Mouse (Mus musculus) hindbrain, embryonic 14.5 days (tissue): ENCODE data around the gene Fbxo42. TPM values are rescaled to one million over a fixed set of nuclear protein-coding genes. Genes with fewer than 3 reads are reported as not detected.
A peak's percentile ranks its signal among the peaks of the same experiment; 100 is the strongest.

ENCODE experiments used
- ATAC-seq: fragments of 200-750 bp; cut with Nextera tagmentation; 2 replicates; pipeline ENCODE4 v1.8.0; 2017; ENCODE audit warnings: moderate number of reproducible peaks, mild to moderate bottlenecking, moderate TSS enrichment, moderate library complexity; ENCODE audit not compliant: low FRiP score
- DNase-seq: peaks from one replicate; pipeline ENCODE4 v3.0.0-alpha.2; 2015; ENCODE audit warnings: low spot score
- H3K27ac ChIP-seq: fragments of 300-500 bp; sonication (generic); 2 replicates; pipeline ENCODE4 v1.5.1; 2014; ENCODE audit warnings: mild to moderate bottlenecking, moderate library complexity
- H3K27me3 ChIP-seq: fragments of 300-500 bp; sonication (generic); 2 replicates; pipeline ENCODE4 v1.6.1; 2014; ENCODE audit warnings: mild to moderate bottlenecking, low read length, mixed read lengths; ENCODE audit not compliant: control insufficient read depth, insufficient read depth
- H3K36me3 ChIP-seq: fragments of 300-500 bp; sonication (generic); replicated peaks from 2 replicates; pipeline ENCODE4 v1.6.1; 2014; ENCODE audit not compliant: control insufficient read depth, insufficient read depth
- H3K4me1 ChIP-seq: fragments of 300-500 bp; sonication (generic); replicated peaks from 2 replicates; pipeline ENCODE4 v1.6.1; 2014; ENCODE audit warnings: antibody characterized with exemption, low read length, mixed read lengths; ENCODE audit not compliant: control insufficient read depth, insufficient read depth
- H3K4me2 ChIP-seq: fragments of 300-500 bp; sonication (generic); replicated peaks from 2 replicates; pipeline ENCODE4 v1.6.1; 2014; ENCODE audit warnings: mild to moderate bottlenecking, moderate library complexity
- H3K4me3 ChIP-seq: fragments of 300-500 bp; sonication (generic); replicated peaks from 2 replicates; pipeline ENCODE4 v1.5.1; 2014; ENCODE audit warnings: mild to moderate bottlenecking, low read length
- H3K9ac ChIP-seq: fragments of 300-500 bp; sonication (generic); 2 replicates; pipeline ENCODE4 v1.6.1; 2014
- H3K9me3 ChIP-seq: fragments of 300-500 bp; sonication (generic); 2 replicates; pipeline ENCODE4 v1.6.1; 2016; ENCODE audit warnings: low read length; ENCODE audit not compliant: control insufficient read depth
- WGBS: fragments of 180-500 bp; shearing (Covaris S2); extraction: QIAGEN DNeasy Blood & Tissue Kit; methylation state at CpG from one replicate; pipeline ENCODE4 v1.1.7; 2014; 5-methylcytosine and 5-hydroxymethylcytosine counted together
- polyA plus RNA-seq: library from polyadenylated mRNA; unstranded; fragments of >200 nt; fragmentation: Nextera tagmentation; extraction: Ambion mirVana; gene quantifications from 2 replicates; pipeline ENCODE4 v1.2.1, GENCODE M21; 2014

The Fbxo42 gene
- polyA plus RNA-seq, 1 experiment from 2014 or later, result 27.6 TPM

DNA sequence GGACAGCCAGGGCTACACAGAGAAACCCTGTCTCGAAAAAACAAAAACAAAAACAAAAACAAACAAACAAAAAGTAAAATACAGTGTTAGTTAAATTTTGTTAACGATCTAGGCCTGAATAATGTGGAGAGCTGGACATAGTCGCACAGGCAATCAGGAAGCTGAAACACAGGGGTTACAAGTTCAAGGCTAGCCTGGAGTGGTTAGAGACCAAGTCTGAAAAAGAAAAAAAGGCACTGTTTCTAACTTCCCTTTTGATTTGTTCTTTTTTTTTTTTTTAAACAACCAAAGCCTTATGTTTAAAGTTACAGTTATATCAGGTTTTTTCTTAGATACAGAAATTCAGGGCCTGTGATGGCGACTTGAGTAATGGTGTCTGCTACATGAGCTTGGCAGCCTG is 12.5 kb downstream of the Fbxo42 start:
- DNase-seq, result no peak
- no peak for ATAC-seq
- WGBS, result 97% methylated on average over 4 of the region's 4 CpGs

DNA sequence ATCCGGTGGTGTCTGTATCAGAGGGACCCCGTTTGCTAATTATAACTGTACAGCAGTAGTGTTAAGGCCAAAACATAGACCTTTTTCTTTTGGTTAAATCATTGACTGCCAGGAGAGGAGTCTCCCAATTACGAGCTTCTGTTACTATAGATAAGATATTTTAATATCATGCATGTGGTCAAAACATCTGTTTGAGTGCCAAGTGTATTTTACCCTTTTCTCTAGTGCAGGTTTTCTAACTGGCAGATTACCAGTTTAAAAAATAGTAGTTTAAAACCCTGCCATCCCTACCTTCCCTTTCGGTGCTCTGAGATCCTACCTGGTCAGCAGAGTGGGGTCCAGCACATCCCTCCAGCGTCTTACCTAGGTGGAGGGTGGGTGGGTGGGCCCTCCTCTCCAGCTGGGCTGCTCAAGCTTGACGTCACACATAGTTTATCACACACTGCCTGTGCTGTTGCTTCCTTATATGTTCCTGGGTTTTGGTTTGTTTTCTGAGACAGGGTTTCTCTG is 14.0 kb downstream of the Fbxo42 start:
- WGBS, result 90% methylated on average over 6 of the region's 6 CpGs
- Histone ChIP-seq H3K27ac (no peak overlapping the region), H3K4me3 (no peak overlapping the region), H3K4me2 (no peak overlapping the region), H3K4me1 (no peaks in the 10 kb centered on the region), H3K36me3 (no peaks in the 10 kb centered on the region), H3K9me3 (0 out of 2 replicates have a peak, but pooled peaks cover 6% of the 10 kb centered on the region), H3K27me3 (no peaks in the 10 kb centered on the region), H3K9ac (no peak overlapping the region)
- ATAC-seq, result no peak
- DNase-seq, result no peak

More for the DNA sequence above, 12.5 kb downstream of the Fbxo42 start:
- Histone ChIP-seq H3K9me3 (0 out of 2 replicates have a peak, but pooled peaks cover 6% of the 10 kb centered on the region), H3K4me3 (no peak overlapping the region), H3K27me3 (no peaks in the 10 kb centered on the region), H3K4me1 (no peaks in the 10 kb centered on the region), H3K4me2 (no peak overlapping the region), H3K27ac (no peak overlapping the region), H3K9ac (no peak overlapping the region), H3K36me3 (no peaks in the 10 kb centered on the region)

DNA sequence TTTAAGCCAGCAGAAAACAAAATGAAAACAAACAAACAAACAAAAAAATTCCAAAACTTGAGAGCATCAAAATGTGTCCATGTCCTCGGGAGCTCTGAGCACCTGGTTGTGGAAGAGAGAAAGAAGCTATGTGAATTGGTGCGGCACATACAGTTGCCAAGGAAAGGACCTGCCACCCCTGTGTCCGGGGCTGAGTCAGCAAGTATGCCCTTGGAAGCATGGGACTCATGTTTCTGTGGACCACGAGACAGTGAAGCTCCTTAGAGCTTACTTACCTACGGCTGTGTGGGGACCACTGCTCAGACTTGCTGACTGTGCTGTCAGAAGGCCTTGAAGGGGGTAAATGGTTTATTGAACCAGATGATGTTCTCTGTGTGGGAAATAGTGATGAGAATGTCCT is 16.0 kb downstream of the Fbxo42 start:
- no peaks in the 10 kb centered on the region for H3K4me1 ChIP-seq
- H3K27me3 ChIP-seq, result no peaks in the 10 kb centered on the region
- no peak for DNase-seq
- no peak overlapping the region for H3K4me2 ChIP-seq
- no peak overlapping the region for H3K4me3 ChIP-seq
- peaks cover 7% of the 10 kb centered on the region; the same call in 1 of the 2 replicates for H3K36me3 ChIP-seq
- 95% methylated on average over 5 of the region's 5 CpGs for WGBS
- no peak overlapping the region for H3K27ac ChIP-seq
- no peak for ATAC-seq
- H3K9me3 ChIP-seq, result 0 out of 2 replicates have a peak, but pooled peaks cover 6% of the 10 kb centered on the region
- H3K9ac ChIP-seq, result no peak overlapping the region

DNA sequence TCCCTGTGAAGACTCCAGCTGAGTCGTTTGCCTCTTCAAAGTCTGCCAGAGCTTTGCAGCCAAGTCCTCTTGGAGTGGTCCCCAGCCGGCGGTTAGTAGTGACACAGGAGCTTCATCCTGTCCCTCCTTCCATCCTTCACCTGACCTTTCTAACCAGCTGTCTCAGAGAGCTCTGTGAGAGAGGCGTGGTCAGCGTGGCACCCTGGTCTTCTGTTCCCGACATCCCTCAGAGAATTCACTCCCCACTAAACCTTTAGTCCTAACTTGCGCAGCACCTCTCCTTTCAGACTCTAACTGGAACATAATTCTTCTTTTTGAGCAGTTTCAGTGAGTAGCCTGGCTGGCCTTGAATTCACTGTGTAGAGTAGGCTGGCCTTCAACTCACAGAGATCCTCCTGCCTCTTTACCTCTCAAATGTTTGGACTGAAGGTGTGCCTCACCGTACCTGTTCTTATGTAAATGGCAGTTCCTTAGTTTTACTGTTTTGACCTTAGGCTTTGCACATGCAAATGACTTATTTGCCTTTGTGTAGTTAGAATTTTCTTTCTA is 18.1 kb downstream of the Fbxo42 start:
- Histone ChIP-seq H3K9me3 (0 out of 2 replicates have a peak, but pooled peaks cover 6% of the 10 kb centered on the region), H3K27me3 (no peaks in the 10 kb centered on the region), H3K4me1 (no peaks in the 10 kb centered on the region), H3K36me3 (peaks cover 21% of the 10 kb centered on the region), H3K9ac (no peak overlapping the region), H3K4me2 (no peak overlapping the region), H3K27ac (no peak overlapping the region), H3K4me3 (no peak overlapping the region)
- 87% methylated on average over 8 of the region's 8 CpGs for WGBS
- DNase-seq, result no peak
- ATAC-seq, result no peak

DNA sequence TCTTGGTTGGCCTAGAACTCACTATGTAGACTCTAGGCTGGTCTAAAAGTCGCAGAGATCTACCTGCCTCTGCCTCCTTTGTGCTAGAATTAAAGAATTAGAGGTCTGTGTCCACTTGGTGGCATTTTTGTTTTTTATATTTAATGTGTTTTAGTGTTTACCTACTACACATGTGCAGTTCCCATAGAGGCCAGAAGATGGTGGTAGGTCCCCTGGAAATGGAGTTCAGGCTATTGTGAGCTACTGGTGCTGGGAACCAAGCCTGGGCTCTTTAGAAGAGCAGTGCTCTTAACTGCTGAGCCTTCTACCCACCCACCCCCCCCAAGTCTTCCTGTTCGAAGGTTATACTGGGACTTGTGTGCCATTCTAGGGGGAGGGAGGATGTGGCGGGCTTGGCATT is 19.4 kb downstream of the Fbxo42 start:
- Histone ChIP-seq H3K27ac (no peak overlapping the region), H3K4me1 (no peaks in the 10 kb centered on the region), H3K9ac (no peak overlapping the region), H3K4me2 (no peak overlapping the region), H3K4me3 (no peak overlapping the region), H3K36me3 (peaks cover 35% of the 10 kb centered on the region), H3K9me3 (0 out of 2 replicates have a peak, but pooled peaks cover 6% of the 10 kb centered on the region), H3K27me3 (no peaks in the 10 kb centered on the region)
- DNase-seq (no peak), ATAC-seq (no peak)
- WGBS, result 92% methylated on average over 3 of the region's 3 CpGs

DNA sequence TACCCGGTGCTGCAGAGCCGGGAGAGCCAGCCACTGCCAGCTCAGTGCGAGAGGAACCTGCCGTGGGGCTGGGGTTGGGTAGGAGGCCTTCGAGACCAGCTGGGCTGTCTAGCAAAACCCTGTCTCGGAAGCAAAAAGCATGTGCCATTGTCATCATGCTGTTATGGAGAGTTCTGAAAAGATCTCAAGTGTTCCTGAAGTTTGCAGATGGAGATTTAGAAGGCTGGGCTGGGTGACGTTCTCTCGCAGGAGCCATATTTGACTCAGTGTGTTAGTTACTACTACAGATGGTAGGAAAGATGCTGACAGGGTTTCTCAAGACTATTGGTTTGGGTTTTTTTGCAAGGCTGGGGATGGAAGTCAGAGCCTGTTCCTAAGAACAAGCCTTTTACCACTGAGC is 24.4 kb downstream of the Fbxo42 start:
- no peak overlapping the region for H3K4me3 ChIP-seq
- H3K36me3 ChIP-seq, result peaks cover 65% of the 10 kb centered on the region
- no peaks in the 10 kb centered on the region for H3K4me1 ChIP-seq
- no peaks in the 10 kb centered on the region for H3K27me3 ChIP-seq
- 87% methylated on average over 8 of the region's 8 CpGs for WGBS
- DNase-seq, result no peak
- H3K9me3 ChIP-seq, result no peaks in the 10 kb centered on the region
- no peak overlapping the region for H3K27ac ChIP-seq
- H3K9ac ChIP-seq, result no peak overlapping the region
- ATAC-seq, result no peak
- H3K4me2 ChIP-seq, result no peak overlapping the region

DNA sequence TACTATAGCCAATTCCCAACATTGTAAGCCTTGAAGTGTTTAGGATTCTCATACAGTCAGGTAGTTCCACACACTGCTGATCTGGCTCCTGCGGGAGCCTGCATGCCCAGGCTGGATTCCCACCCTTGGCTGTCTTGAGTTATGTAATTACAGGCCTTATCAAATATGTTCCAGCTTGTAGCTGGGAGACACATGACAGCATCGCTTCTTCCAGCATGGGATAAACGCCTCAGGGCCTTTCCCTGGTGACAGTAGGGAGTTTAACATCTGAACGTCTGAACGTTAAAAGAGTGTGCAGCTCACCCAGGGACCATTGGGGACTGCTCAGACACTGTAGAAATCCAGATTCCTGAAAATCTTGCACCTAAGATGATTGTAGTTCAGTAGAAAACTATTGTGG is 28.1 kb downstream of the Fbxo42 start:
- H3K36me3 ChIP-seq, result peaks cover 57% of the 10 kb centered on the region
- no peak overlapping the region for H3K4me3 ChIP-seq
- ATAC-seq (no peak), DNase-seq (no peak)
- 69% methylated on average over 5 of the region's 5 CpGs for WGBS
- no peaks in the 10 kb centered on the region for H3K9me3 ChIP-seq
- no peaks in the 10 kb centered on the region for H3K27me3 ChIP-seq
- H3K4me1 ChIP-seq, result peaks cover 3% of the 10 kb centered on the region; the same call in 1 of the 2 replicates
- no peak overlapping the region for H3K9ac ChIP-seq
- no peak overlapping the region for H3K4me2 ChIP-seq
- peak overlapping the region; percentile 20; the same call in 1 of the 2 replicates for H3K27ac ChIP-seq

DNA sequence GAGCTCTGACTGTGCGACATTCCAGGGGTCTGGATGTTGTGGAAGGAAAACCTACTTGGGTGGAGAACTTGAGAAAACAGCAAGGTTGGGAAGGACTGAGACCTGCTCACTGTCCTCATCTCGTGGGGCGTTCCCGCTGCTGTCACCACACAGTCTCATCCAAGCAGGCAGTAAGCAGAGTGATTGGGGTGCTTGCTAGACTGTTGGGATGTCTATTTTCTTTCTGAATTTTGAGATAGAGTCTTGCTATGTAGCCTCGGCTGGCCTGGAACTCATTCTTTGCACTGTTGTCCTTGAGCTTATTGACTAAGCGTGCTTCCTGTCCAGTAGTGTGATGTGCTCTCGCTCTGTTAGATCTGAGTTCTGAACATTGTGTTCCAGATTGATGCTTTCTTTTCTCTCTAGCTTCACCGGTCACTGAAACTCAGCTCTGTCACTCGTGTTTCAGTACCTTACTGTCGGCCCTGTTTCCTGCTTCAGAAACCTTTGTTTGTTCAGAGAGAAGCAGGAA is 28.7 kb downstream of the Fbxo42 start:
- 89% methylated on average over 10 of the region's 10 CpGs for WGBS
- H3K9me3 ChIP-seq, result no peaks in the 10 kb centered on the region
- H3K9ac ChIP-seq, result no peak overlapping the region
- no peak overlapping the region for H3K4me2 ChIP-seq
- no peak for ATAC-seq
- peak overlapping the region; percentile 20; the same call in 1 of the 2 replicates for H3K27ac ChIP-seq
- no peak overlapping the region for H3K4me3 ChIP-seq
- DNase-seq, result no peak
- H3K36me3 ChIP-seq, result peaks cover 57% of the 10 kb centered on the region
- peaks cover 3% of the 10 kb centered on the region; the same call in 1 of the 2 replicates for H3K4me1 ChIP-seq
- no peaks in the 10 kb centered on the region for H3K27me3 ChIP-seq

DNA sequence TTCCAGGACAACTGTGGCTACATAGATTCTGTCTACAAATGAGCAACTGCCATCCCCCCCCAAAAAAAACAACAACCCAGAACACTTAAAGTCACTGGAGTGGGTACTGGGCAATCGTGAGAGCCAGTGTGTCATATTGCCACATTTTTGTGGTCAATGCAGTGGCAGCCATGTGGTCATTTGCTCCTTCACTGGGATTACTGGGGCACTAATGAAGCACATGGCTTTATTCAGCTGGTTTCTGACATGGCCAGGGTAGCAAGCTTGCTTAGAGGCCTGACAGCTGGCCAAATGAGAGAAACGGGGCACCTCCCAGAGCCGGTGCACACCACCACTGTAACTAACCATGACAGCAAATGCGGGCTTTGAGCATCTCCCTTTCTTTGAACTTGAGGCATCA is 30.8 kb downstream of the Fbxo42 start:
- H3K27ac ChIP-seq, result no peak overlapping the region
- H3K4me1 ChIP-seq, result peaks cover 3% of the 10 kb centered on the region; the same call in 1 of the 2 replicates
- H3K4me2 ChIP-seq, result no peak overlapping the region
- no peaks in the 10 kb centered on the region for H3K27me3 ChIP-seq
- peaks cover 56% of the 10 kb centered on the region for H3K36me3 ChIP-seq
- DNase-seq, result no peak
- no peaks in the 10 kb centered on the region for H3K9me3 ChIP-seq
- no peak for ATAC-seq
- 59% methylated on average over 4 of the region's 4 CpGs for WGBS
- H3K4me3 ChIP-seq, result no peak overlapping the region
- no peak overlapping the region for H3K9ac ChIP-seq
